Mouse (Mus musculus) urinary bladder, postnatal 4 days (tissue): Measurements from ENCODE around the gene Wdr82.

Experiments
- DNase-seq, 2 experiments: peaks; one replicate each; pipeline ENCODE4 v3.0.0; 2021 to 2022; ENCODE audit warnings: low spot score in 2 of 2

The Wdr82 gene

GRCm38 (mm10) chr9:106225469-106226150, 54.9 kb downstream of the Wdr82 start:
- DNase-seq: no peak

GRCm38 (mm10) chr9:106226151-106226682, 55.5 kb downstream of the Wdr82 start:
- peak in 1 of 2 experiments; percentile 41 for DNase-seq

- DNase-seq: no peak
Measured at GRCm38 (mm10) chr9:106227790-106228429, 57.2 kb downstream of the Wdr82 start.

GRCm38 (mm10) chr9:106230051-106230733, 59.5 kb downstream of the Wdr82 start:
- DNase-seq: no peak

- DNase-seq: no peak
Measured at GRCm38 (mm10) chr9:106230734-106231106, 60.0 kb downstream of the Wdr82 start.

GRCm38 (mm10) chr9:106231220-106231619, 60.5 kb downstream of the Wdr82 start:
- DNase-seq: no peak

- no peak for DNase-seq
Measured at GRCm38 (mm10) chr9:106231816-106232215, 61.1 kb downstream of the Wdr82 start.

GRCm38 (mm10) chr9:106232956-106233355, 62.2 kb downstream of the Wdr82 start:
- no peak for DNase-seq

- no peak for DNase-seq
Measured at GRCm38 (mm10) chr9:106233953-106234352, 63.2 kb downstream of the Wdr82 start.

- peak in 1 of 2 experiments; percentile 59 for DNase-seq
Measured at GRCm38 (mm10) chr9:106235194-106235830, 64.6 kb downstream of the Wdr82 start.

- no peak for DNase-seq
Measured at GRCm38 (mm10) chr9:106236156-106236817, 65.6 kb downstream of the Wdr82 start.

- DNase-seq: no peak
Measured at GRCm38 (mm10) chr9:106236818-106237211, 66.1 kb downstream of the Wdr82 start.

- no peak for DNase-seq
Measured at GRCm38 (mm10) chr9:106237401-106237800, 66.7 kb downstream of the Wdr82 start.

GRCm38 (mm10) chr9:106237878-106238277, 67.2 kb downstream of the Wdr82 start:
- DNase-seq: no peak
